In genomic region chr17:56131814-56132213, GRCm38 (mm10) we compare ENCODE assay signal across 8 mouse cellular contexts. TPM values are rescaled to one million over a fixed set of nuclear protein-coding genes. Genes with fewer than 3 reads are reported as not detected.
DNase-seq lines count a peak whose midpoint lies in the region; ATAC-seq and TF ChIP-seq lines count a peak whose summit lies in the region.

No protein-coding gene starts in this region.

- TF ChIP-seq POLR2A in cortical plate, adult 2 months (IDR thresholded peaks at IDR 0.05; ENCODE audit: extremely low read depth, insufficient read depth, low read length) = no peak

- H3K27me3 ChIP-seq in hindbrain, embryonic 10.5 days (ENCODE audit: insufficient read depth, poor library complexity, severe bottlenecking) = peaks cover 15% of the 10 kb centered on the region
- peaks cover 19% of the 10 kb centered on the region for H3K27me3 ChIP-seq in hindbrain, embryonic 12.5 days
- no peaks in the 10 kb centered on the region for H3K27me3 ChIP-seq in hindbrain, embryonic 16.5 days (replicated peaks; ENCODE audit: control insufficient read depth, insufficient read depth, low read length)
- peaks cover 9% of the 10 kb centered on the region; the same call in 1 of the 2 replicates for H3K27me3 ChIP-seq in midbrain, embryonic 13.5 days

- no peak overlapping the region for H3K9ac ChIP-seq in hindbrain, embryonic 12.5 days
- H3K9ac ChIP-seq in hindbrain, embryonic 16.5 days (ENCODE audit: low read depth, low read length) = no peak overlapping the region
- no peak overlapping the region for H3K9ac ChIP-seq in midbrain, embryonic 13.5 days (replicated peaks)

- no peaks in the 10 kb centered on the region; the same call in 1 of the 2 replicates for H3K9me3 ChIP-seq in hindbrain, embryonic 10.5 days
- no peaks in the 10 kb centered on the region for H3K9me3 ChIP-seq in hindbrain, embryonic 12.5 days (replicated peaks)
- H3K9me3 ChIP-seq in hindbrain, embryonic 16.5 days (ENCODE audit: control insufficient read depth, low read length) = no peaks in the 10 kb centered on the region
- no peaks in the 10 kb centered on the region for H3K9me3 ChIP-seq in midbrain, embryonic 13.5 days

- peaks cover 45% of the 10 kb centered on the region for H3K36me3 ChIP-seq in hindbrain, embryonic 10.5 days
- peaks cover 26% of the 10 kb centered on the region for H3K36me3 ChIP-seq in hindbrain, embryonic 12.5 days
- H3K36me3 ChIP-seq in hindbrain, embryonic 16.5 days (ENCODE audit: control insufficient read depth, insufficient read depth, low read length) = peaks cover 22% of the 10 kb centered on the region
- peaks cover 44% of the 10 kb centered on the region for H3K36me3 ChIP-seq in midbrain, embryonic 13.5 days

- no peak overlapping the region for H3K27ac ChIP-seq in hindbrain, embryonic 10.5 days
- no peak overlapping the region for H3K27ac ChIP-seq in hindbrain, embryonic 12.5 days
- H3K27ac ChIP-seq in cortical plate, adult 2 months (ENCODE audit: insufficient read depth, low read length) = no peak overlapping the region
- H3K27ac ChIP-seq in hindbrain, embryonic 16.5 days (ENCODE audit: low read depth, low read length) = no peak overlapping the region
- no peak overlapping the region for H3K27ac ChIP-seq in midbrain, embryonic 13.5 days

- no peak overlapping the region for H3K4me2 ChIP-seq in hindbrain, embryonic 12.5 days (replicated peaks)
- H3K4me2 ChIP-seq in hindbrain, embryonic 16.5 days (ENCODE audit: low read length) = no peak overlapping the region
- H3K4me2 ChIP-seq in midbrain, embryonic 13.5 days (replicated peaks) = no peak overlapping the region

- H3K4me3 ChIP-seq in hindbrain, embryonic 10.5 days = no peak overlapping the region
- H3K4me3 ChIP-seq in hindbrain, embryonic 12.5 days = no peak overlapping the region
- no peak overlapping the region for H3K4me3 ChIP-seq in cortical plate, adult 2 months (ENCODE audit: insufficient read depth, low read length)
- no peak overlapping the region for H3K4me3 ChIP-seq in hindbrain, embryonic 16.5 days (ENCODE audit: low read length)
- H3K4me3 ChIP-seq in midbrain, embryonic 13.5 days (replicated peaks) = no peak overlapping the region

- DNase-seq in hindbrain, embryonic 10.5 days (ENCODE audit: low spot score) = peak; percentile 68
- peak; percentile 83 for DNase-seq in 3T3-L1 (ENCODE audit: low read depth, low spot score)
- peak; percentile 61 for DNase-seq in WW6 (ENCODE audit: low read depth, low spot score)
- DNase-seq in thymus, postnatal 14 days = peak; percentile 79

- peak; percentile 74 for TF ChIP-seq CTCF in cortical plate, adult 2 months (IDR thresholded peaks at IDR 0.05; ENCODE audit: extremely low read depth, insufficient read depth, low read length)

- peaks cover 35% of the 10 kb centered on the region for H3K4me1 ChIP-seq in hindbrain, embryonic 10.5 days (replicated peaks)
- H3K4me1 ChIP-seq in hindbrain, embryonic 12.5 days = peaks cover 20% of the 10 kb centered on the region
- H3K4me1 ChIP-seq in cortical plate, adult 2 months (ENCODE audit: control insufficient read depth, insufficient read depth, low read length) = peaks cover 6% of the 10 kb centered on the region; the same call in 1 of the 2 replicates
- peaks cover 8% of the 10 kb centered on the region; the same call in 1 of the 2 replicates for H3K4me1 ChIP-seq in hindbrain, embryonic 16.5 days (ENCODE audit: control insufficient read depth, insufficient read depth, low read depth, low read length)
- peaks cover 25% of the 10 kb centered on the region for H3K4me1 ChIP-seq in midbrain, embryonic 13.5 days (replicated peaks)

- ATAC-seq in hindbrain, embryonic 12.5 days (ENCODE audit: low FRiP score) = no peak
- peak; percentile 25 for ATAC-seq in hindbrain, embryonic 16.5 days
- ATAC-seq in midbrain, embryonic 13.5 days = peak; percentile 29

- WGBS in hindbrain, embryonic 10.5 days = 40% methylated on average over 7 of the region's 7 CpGs
- WGBS in hindbrain, embryonic 12.5 days = 42% methylated on average over 7 of the region's 7 CpGs
- WGBS in hindbrain, embryonic 16.5 days = 38% methylated on average over 7 of the region's 7 CpGs
- 41% methylated on average over 7 of the region's 7 CpGs for WGBS in midbrain, embryonic 13.5 days

RNA-seq across cellular contexts. Expression of gene Sema6b, which starts 8.3 kb away (rescaled TPM):
- polyA plus RNA-seq in hindbrain, embryonic 10.5 days (2016; fragmentation: Nextera tagmentation; extraction: Ambion mirVana) = 2.3 and 3.8 TPM in 2 replicates
- 9.6 and 11.2 TPM in 2 replicates for polyA plus RNA-seq in hindbrain, embryonic 12.5 days (2016; fragmentation: Nextera tagmentation; extraction: Ambion mirVana)
- 87.3 and 88.9 TPM in 2 replicates for polyA plus RNA-seq in cortical plate, adult 2 months (2012; rRNA removed)
- 12.5 and 12.7 TPM in 2 replicates for polyA plus RNA-seq in hindbrain, embryonic 16.5 days (2015; fragmentation: Nextera tagmentation; extraction: Ambion mirVana)
- 7.6 and 10.4 TPM in 2 replicates for polyA plus RNA-seq in midbrain, embryonic 13.5 days (2015; fragmentation: Nextera tagmentation; extraction: Ambion mirVana)

RNA-seq across cellular contexts. Expression of gene Lrg1, which starts 10.0 kb away (rescaled TPM):
- not detected in 2 replicates for polyA plus RNA-seq in hindbrain, embryonic 10.5 days (2016; fragmentation: Nextera tagmentation; extraction: Ambion mirVana)
- 0.25 and 0.27 TPM in 2 replicates for polyA plus RNA-seq in hindbrain, embryonic 12.5 days (2016; fragmentation: Nextera tagmentation; extraction: Ambion mirVana)
- 2.6 and 3.1 TPM in 2 replicates for polyA plus RNA-seq in cortical plate, adult 2 months (2012; rRNA removed)
- polyA plus RNA-seq in hindbrain, embryonic 16.5 days (2015; fragmentation: Nextera tagmentation; extraction: Ambion mirVana) = 0.68 and 0.91 TPM in 2 replicates
- polyA plus RNA-seq in midbrain, embryonic 13.5 days (2015; fragmentation: Nextera tagmentation; extraction: Ambion mirVana) = 0.15 TPM in 1 of 2 replicates, not detected in the other

RNA-seq across cellular contexts. Expression of gene Plin5, which starts 14.4 kb away (rescaled TPM):
- 0.39 and 0.42 TPM in 2 replicates for polyA plus RNA-seq in hindbrain, embryonic 10.5 days (2016; fragmentation: Nextera tagmentation; extraction: Ambion mirVana)
- 0.42 and 0.62 TPM in 2 replicates for polyA plus RNA-seq in hindbrain, embryonic 12.5 days (2016; fragmentation: Nextera tagmentation; extraction: Ambion mirVana)
- polyA plus RNA-seq in cortical plate, adult 2 months (2012; rRNA removed) = 0.55 and 0.67 TPM in 2 replicates
- polyA plus RNA-seq in hindbrain, embryonic 16.5 days (2015; fragmentation: Nextera tagmentation; extraction: Ambion mirVana) = 2.4 and 3.4 TPM in 2 replicates
- polyA plus RNA-seq in midbrain, embryonic 13.5 days (2015; fragmentation: Nextera tagmentation; extraction: Ambion mirVana) = 0.43 and 0.55 TPM in 2 replicates

RNA-seq across cellular contexts. Expression of gene Plin4, which starts 22.2 kb away (rescaled TPM):
- polyA plus RNA-seq in hindbrain, embryonic 10.5 days (2016; fragmentation: Nextera tagmentation; extraction: Ambion mirVana) = 0.04 and 0.06 TPM in 2 replicates
- polyA plus RNA-seq in hindbrain, embryonic 12.5 days (2016; fragmentation: Nextera tagmentation; extraction: Ambion mirVana) = 0.06 and 0.09 TPM in 2 replicates
- polyA plus RNA-seq in cortical plate, adult 2 months (2012; rRNA removed) = 0.73 and 1.2 TPM in 2 replicates
- polyA plus RNA-seq in hindbrain, embryonic 16.5 days (2015; fragmentation: Nextera tagmentation; extraction: Ambion mirVana) = 0.07 and 0.10 TPM in 2 replicates
- polyA plus RNA-seq in midbrain, embryonic 13.5 days (2015; fragmentation: Nextera tagmentation; extraction: Ambion mirVana) = 0.04 and 0.11 TPM in 2 replicates

RNA-seq across cellular contexts. Expression of gene Tnfaip8l1, which starts 30.5 kb away (rescaled TPM):
- polyA plus RNA-seq in hindbrain, embryonic 10.5 days (2016; fragmentation: Nextera tagmentation; extraction: Ambion mirVana) = 10.4 and 11.8 TPM in 2 replicates
- polyA plus RNA-seq in hindbrain, embryonic 12.5 days (2016; fragmentation: Nextera tagmentation; extraction: Ambion mirVana) = 8.4 and 8.9 TPM in 2 replicates
- 7.5 and 8.5 TPM in 2 replicates for polyA plus RNA-seq in cortical plate, adult 2 months (2012; rRNA removed)
- polyA plus RNA-seq in hindbrain, embryonic 16.5 days (2015; fragmentation: Nextera tagmentation; extraction: Ambion mirVana) = 9.1 and 9.9 TPM in 2 replicates
- polyA plus RNA-seq in midbrain, embryonic 13.5 days (2015; fragmentation: Nextera tagmentation; extraction: Ambion mirVana) = 8.2 and 8.7 TPM in 2 replicates
